Mouse (Mus musculus): ENCODE measurements around the gene Slc3a2. TPM values are rescaled to one million over a fixed set of nuclear protein-coding genes. Genes with fewer than 3 reads are reported as not detected.

Gene Slc3a2
- polyA plus RNA-seq, 1 experiment from 2014 or later, result 135 TPM

- H3K4me1 ChIP-seq, result peaks cover 6% of the 10 kb centered on the region
- H3K9ac ChIP-seq, result no peak overlapping the region
- no peak overlapping the region for H3K4me2 ChIP-seq
- 48% methylated on average over 5 of the region's 5 CpGs for WGBS
- no peak for ATAC-seq
- H3K27me3 ChIP-seq, result peaks cover 3% of the 10 kb centered on the region; the same call in 1 of the 2 replicates
- no peaks in the 10 kb centered on the region for H3K36me3 ChIP-seq (ENCODE audit: poor library complexity, severe bottlenecking)
- H3K9me3 ChIP-seq (replicated peaks), result no peaks in the 10 kb centered on the region
- no peak overlapping the region for H3K4me3 ChIP-seq
- H3K27ac ChIP-seq, result no peak overlapping the region
Measured at GRCm38 (mm10) chr19:8665746-8666145, 57.4 kb downstream of the Slc3a2 start.

- H3K27me3 ChIP-seq, result peaks cover 3% of the 10 kb centered on the region; the same call in 1 of the 2 replicates
- H3K27ac ChIP-seq, result no peak overlapping the region
- peak overlapping the region; percentile 23; the same call in 1 of the 2 replicates for H3K4me3 ChIP-seq
- H3K4me1 ChIP-seq, result peaks cover 6% of the 10 kb centered on the region
- WGBS, result 93% methylated on average over 3 of the region's 3 CpGs
- no peaks in the 10 kb centered on the region for H3K36me3 ChIP-seq (ENCODE audit: poor library complexity, severe bottlenecking)
- no peaks in the 10 kb centered on the region for H3K9me3 ChIP-seq (replicated peaks)
- peak overlapping the region; percentile 26; the same call in 1 of the 2 replicates for H3K4me2 ChIP-seq
- H3K9ac ChIP-seq, result no peak overlapping the region
- ATAC-seq, result no peak
Measured at GRCm38 (mm10) chr19:8664859-8665258, 58.3 kb downstream of the Slc3a2 start.

DNA sequence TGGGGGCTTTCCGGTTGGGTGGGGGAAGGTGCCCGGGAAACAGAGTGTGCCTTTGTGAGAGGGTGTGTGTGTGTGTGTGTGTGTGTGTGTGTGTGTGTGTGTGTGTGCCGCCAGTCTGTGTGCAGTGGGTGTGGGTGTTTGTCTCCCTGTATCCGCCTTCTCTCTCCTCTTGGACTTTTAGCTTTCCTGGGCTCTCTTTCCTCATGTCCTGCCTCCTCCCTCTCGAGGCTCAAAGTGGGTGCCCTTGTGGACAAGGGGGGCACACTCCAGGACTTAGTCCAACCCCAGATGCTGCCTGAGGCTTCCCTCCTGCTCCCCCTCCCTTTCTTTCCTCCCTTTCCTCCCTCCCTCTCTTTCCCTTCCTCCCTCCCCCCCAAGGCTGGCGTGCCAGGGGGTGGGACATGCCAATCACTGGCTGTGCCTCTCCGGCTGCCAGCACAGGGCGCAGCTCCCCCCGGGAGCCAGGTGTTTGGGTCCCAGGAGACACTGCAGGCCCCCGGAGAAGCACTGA, 59.2 kb downstream of the Slc3a2 start:
- peak overlapping the region; percentile 23 for H3K4me3 ChIP-seq
- H3K4me2 ChIP-seq, result peak overlapping the region; percentile 26
- no peak overlapping the region for H3K27ac ChIP-seq
- peak overlapping the region; percentile 26; the same call in 1 of the 2 replicates for H3K9ac ChIP-seq
- H3K4me1 ChIP-seq, result peaks cover 6% of the 10 kb centered on the region
- no peaks in the 10 kb centered on the region for H3K9me3 ChIP-seq (replicated peaks)
- ATAC-seq, result peak; percentile 50
- no peaks in the 10 kb centered on the region for H3K36me3 ChIP-seq (ENCODE audit: poor library complexity, severe bottlenecking)
- 44% methylated on average over 10 of the region's 10 CpGs for WGBS
- peaks cover 3% of the 10 kb centered on the region; the same call in 1 of the 2 replicates for H3K27me3 ChIP-seq

- 56% methylated on average over 9 of the region's 9 CpGs for WGBS
- Histone ChIP-seq H3K27me3 (peaks cover 3% of the 10 kb centered on the region; the same call in 1 of the 2 replicates), H3K9me3 (replicated peaks) (no peaks in the 10 kb centered on the region), H3K4me1 (peaks cover 6% of the 10 kb centered on the region), H3K27ac (no peak within 1 kb of the TSS), H3K36me3 (ENCODE audit: poor library complexity, severe bottlenecking) (no peaks in the 10 kb centered on the region), H3K4me2 (peak within 1 kb of the TSS; percentile 86), H3K9ac (peak within 1 kb of the TSS; percentile 26; the same call in 1 of the 2 replicates), H3K4me3 (peak within 1 kb of the TSS; percentile 46)
- peak; percentile 3; the same call in 1 of the 2 replicates for ATAC-seq
Measured at GRCm38 (mm10) chr19:8663360-8663839, 59.8 kb downstream of the Slc3a2 start, which contains the start of gene Chrm1. Chrm1 (plus strand) TSS chr19:8663789.

DNA sequence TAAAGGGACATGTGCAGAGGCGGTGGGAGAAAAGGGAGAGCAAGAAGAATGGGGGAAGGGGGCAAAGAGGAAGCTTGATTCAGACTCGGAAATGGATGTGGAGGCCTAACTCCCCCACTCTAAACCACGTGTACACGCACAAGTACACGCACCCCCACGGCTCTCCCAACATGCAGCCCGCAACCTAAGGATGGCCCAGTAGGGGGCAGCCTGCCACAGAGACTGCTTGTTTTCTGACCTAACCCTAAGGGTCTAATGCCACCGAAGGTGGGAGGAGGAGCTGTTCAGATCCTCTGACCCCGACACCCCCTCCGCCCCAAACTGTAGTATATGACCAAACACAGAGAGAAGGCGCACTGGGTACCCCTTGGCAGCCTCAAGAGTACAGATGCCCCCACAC, 60.8 kb downstream of the Slc3a2 start:
- 2% methylated on average over 11 of the region's 11 CpGs for WGBS
- peak; percentile 52 for ATAC-seq
- H3K4me1 ChIP-seq, result peaks cover 6% of the 10 kb centered on the region

DNA sequence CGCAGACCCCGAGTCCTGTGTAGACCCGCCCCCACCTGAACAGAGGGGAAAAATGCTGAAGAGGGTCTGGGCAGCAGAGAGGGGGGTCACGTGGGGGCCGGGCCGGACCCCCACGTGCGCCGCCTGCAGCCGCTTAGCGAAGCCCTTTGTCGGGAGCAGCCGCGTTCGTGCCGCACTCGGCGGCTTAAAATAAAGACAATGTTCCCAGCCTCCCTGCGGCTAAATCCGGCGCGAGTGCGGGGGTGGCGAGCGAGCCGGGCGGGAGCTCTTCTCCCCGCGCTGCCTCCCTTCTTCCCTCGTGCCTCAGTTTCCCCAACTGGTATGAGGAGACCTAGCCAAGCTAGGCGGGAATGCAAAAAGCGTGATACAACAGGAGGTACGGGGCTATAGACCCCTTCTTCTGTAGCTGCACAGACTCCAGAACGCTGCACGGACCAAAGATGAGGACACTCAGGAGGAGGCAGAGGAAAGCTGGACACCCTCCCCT, 61.3 kb downstream of the Slc3a2 start:
- Histone ChIP-seq H3K9me3 (replicated peaks) (no peaks in the 10 kb centered on the region), H3K27ac (peak overlapping the region; percentile 54), H3K4me3 (peak overlapping the region; percentile 46), H3K36me3 (ENCODE audit: poor library complexity, severe bottlenecking) (no peaks in the 10 kb centered on the region), H3K4me2 (peak overlapping the region; percentile 86), H3K4me1 (peaks cover 6% of the 10 kb centered on the region), H3K9ac (peak overlapping the region; percentile 68), H3K27me3 (peaks cover 3% of the 10 kb centered on the region; the same call in 1 of the 2 replicates)
- WGBS, result 0% methylated on average over 35 of the region's 35 CpGs
- ATAC-seq, result peak; percentile 66

More for the DNA sequence above, 60.8 kb downstream of the Slc3a2 start:
- no peaks in the 10 kb centered on the region for H3K36me3 ChIP-seq (ENCODE audit: poor library complexity, severe bottlenecking)
- H3K4me2 ChIP-seq, result peak overlapping the region; percentile 86
- no peak overlapping the region; the same call in 1 of the 2 replicates for H3K27ac ChIP-seq
- H3K27me3 ChIP-seq, result peaks cover 3% of the 10 kb centered on the region; the same call in 1 of the 2 replicates
- H3K9ac ChIP-seq, result peak overlapping the region; percentile 68; the same call in 1 of the 2 replicates
- no peaks in the 10 kb centered on the region for H3K9me3 ChIP-seq (replicated peaks)
- H3K4me3 ChIP-seq, result peak overlapping the region; percentile 46

Small RNAs within 50 kb of the gene (microRNA-seq; reads per million reads assigned to microRNA genes)
- not detected for gene Mir6992

Other genes with a start within 250 kb of the Slc3a2 start
- gene Slc22a8, start 132.1 kb downstream of the Slc3a2 start, polyA plus RNA-seq (2015; fragmentation: Nextera tagmentation; extraction: Ambion mirVana), result 1.3 and 1.6 TPM in 2 replicates
- gene Slc22a6, start 105.3 kb downstream of the Slc3a2 start, polyA plus RNA-seq (2015; fragmentation: Nextera tagmentation; extraction: Ambion mirVana), result 1.6 and 3.2 TPM in 2 replicates
- 0.94 and 1.3 TPM in 2 replicates for gene Chrm1, start 59.6 kb downstream of the Slc3a2 start, polyA plus RNA-seq (2015; fragmentation: Nextera tagmentation; extraction: Ambion mirVana)
- 92.0 and 97.4 TPM in 2 replicates for gene Wdr74, start 12.5 kb upstream of the Slc3a2 start, polyA plus RNA-seq (2015; fragmentation: Nextera tagmentation; extraction: Ambion mirVana)
- 1.9 and 3.7 TPM in 2 replicates for gene 1700092M07Rik, start 17.3 kb upstream of the Slc3a2 start, polyA plus RNA-seq (2015; fragmentation: Nextera tagmentation; extraction: Ambion mirVana)
- gene Stx5a, start 18.0 kb upstream of the Slc3a2 start, polyA plus RNA-seq (2015; fragmentation: Nextera tagmentation; extraction: Ambion mirVana), result 117 and 118 TPM in 2 replicates
- gene Nxf1, start 33.7 kb upstream of the Slc3a2 start, polyA plus RNA-seq (2015; fragmentation: Nextera tagmentation; extraction: Ambion mirVana), result 194 and 211 TPM in 2 replicates
- 260 and 261 TPM in 2 replicates for gene Tmem223, start 47.6 kb upstream of the Slc3a2 start, polyA plus RNA-seq (2015; fragmentation: Nextera tagmentation; extraction: Ambion mirVana)
- gene Tmem179b, start 51.1 kb upstream of the Slc3a2 start, polyA plus RNA-seq (2015; fragmentation: Nextera tagmentation; extraction: Ambion mirVana), result 35.9 and 36.5 TPM in 2 replicates
- gene Taf6l, start 63.0 kb upstream of the Slc3a2 start, polyA plus RNA-seq (2015; fragmentation: Nextera tagmentation; extraction: Ambion mirVana), result 30.1 and 33.0 TPM in 2 replicates
- 174 and 190 TPM in 2 replicates for gene Polr2g, start 75.2 kb upstream of the Slc3a2 start, polyA plus RNA-seq (2015; fragmentation: Nextera tagmentation; extraction: Ambion mirVana)
- gene Zbtb3, start 79.2 kb upstream of the Slc3a2 start, polyA plus RNA-seq (2015; fragmentation: Nextera tagmentation; extraction: Ambion mirVana), result 7.9 and 8.5 TPM in 2 replicates
- gene Ttc9c, start 96.0 kb upstream of the Slc3a2 start, polyA plus RNA-seq (2015; fragmentation: Nextera tagmentation; extraction: Ambion mirVana), result 86.1 and 89.1 TPM in 2 replicates
- gene Hnrnpul2, start 96.6 kb upstream of the Slc3a2 start, polyA plus RNA-seq (2015; fragmentation: Nextera tagmentation; extraction: Ambion mirVana), result 6.4 and 6.8 TPM in 2 replicates
- gene AC129217.1, start 106.4 kb upstream of the Slc3a2 start, polyA plus RNA-seq (2015; fragmentation: Nextera tagmentation; extraction: Ambion mirVana), result not detected in 2 replicates
- 66.9 and 72.1 TPM in 2 replicates for gene Bscl2, start 114.1 kb upstream of the Slc3a2 start, polyA plus RNA-seq (2015; fragmentation: Nextera tagmentation; extraction: Ambion mirVana)
- gene Gng3, start 115.8 kb upstream of the Slc3a2 start, polyA plus RNA-seq (2015; fragmentation: Nextera tagmentation; extraction: Ambion mirVana), result 198 and 204 TPM in 2 replicates
- 0.28 and 0.39 TPM in 2 replicates for gene Lrrn4cl, start 127.4 kb upstream of the Slc3a2 start, polyA plus RNA-seq (2015; fragmentation: Nextera tagmentation; extraction: Ambion mirVana)
- 188 and 194 TPM in 2 replicates for gene Ubxn1, start 148.1 kb upstream of the Slc3a2 start, polyA plus RNA-seq (2015; fragmentation: Nextera tagmentation; extraction: Ambion mirVana)
- gene Uqcc3, start 157.6 kb upstream of the Slc3a2 start, polyA plus RNA-seq (2015; fragmentation: Nextera tagmentation; extraction: Ambion mirVana), result 61.8 and 64.6 TPM in 2 replicates
- gene Lbhd1, start 160.4 kb upstream of the Slc3a2 start, polyA plus RNA-seq (2015; fragmentation: Nextera tagmentation; extraction: Ambion mirVana), result 73.6 and 85.7 TPM in 2 replicates
- gene Gm49403, start 160.6 kb upstream of the Slc3a2 start, polyA plus RNA-seq (2015; fragmentation: Nextera tagmentation; extraction: Ambion mirVana), result not detected in 2 replicates
- gene 1810009A15Rik, start 165.5 kb upstream of the Slc3a2 start, polyA plus RNA-seq (2015; fragmentation: Nextera tagmentation; extraction: Ambion mirVana), result 92.5 and 97.7 TPM in 2 replicates
- gene Gm49416, start 165.6 kb upstream of the Slc3a2 start, polyA plus RNA-seq (2015; fragmentation: Nextera tagmentation; extraction: Ambion mirVana), result not detected in 2 replicates
- gene Ints5, start 169.6 kb upstream of the Slc3a2 start, polyA plus RNA-seq (2015; fragmentation: Nextera tagmentation; extraction: Ambion mirVana), result 37.9 and 44.5 TPM in 2 replicates
- 83.6 and 91.5 TPM in 2 replicates for gene Ganab, start 174.7 kb upstream of the Slc3a2 start, polyA plus RNA-seq (2015; fragmentation: Nextera tagmentation; extraction: Ambion mirVana)
- 66.4 and 69.5 TPM in 2 replicates for gene B3gat3, start 197.0 kb upstream of the Slc3a2 start, polyA plus RNA-seq (2015; fragmentation: Nextera tagmentation; extraction: Ambion mirVana)
- 1.2 and 1.3 TPM in 2 replicates for gene Rom1, start 206.0 kb upstream of the Slc3a2 start, polyA plus RNA-seq (2015; fragmentation: Nextera tagmentation; extraction: Ambion mirVana)
- 8.9 and 9.6 TPM in 2 replicates for gene Eml3, start 206.2 kb upstream of the Slc3a2 start, polyA plus RNA-seq (2015; fragmentation: Nextera tagmentation; extraction: Ambion mirVana)
- 178 and 180 TPM in 2 replicates for gene Mta2, start 218.5 kb upstream of the Slc3a2 start, polyA plus RNA-seq (2015; fragmentation: Nextera tagmentation; extraction: Ambion mirVana)
- 35.3 and 36.7 TPM in 2 replicates for gene Tut1, start 230.5 kb upstream of the Slc3a2 start, polyA plus RNA-seq (2015; fragmentation: Nextera tagmentation; extraction: Ambion mirVana)
- gene Eef1g, start 243.7 kb upstream of the Slc3a2 start, polyA plus RNA-seq (2015; fragmentation: Nextera tagmentation; extraction: Ambion mirVana), result 369 and 373 TPM in 2 replicates

All from forebrain, embryonic 13.5 days (tissue).